Mouse (Mus musculus) cerebellum, adult 9-11 months (tissue): ENCODE measurements at regions not wholly inside any gene's neighbourhood (a gene's known extent, or its start where the extent isn't known, plus 50 kb on each side); places are given as distances from the start of the nearest gene placed in this dataset.
A peak's percentile ranks its signal among the peaks of the same experiment; 100 is the strongest.

Experiments used
- DNase-seq: peaks from one replicate; pipeline ENCODE4 v3.0.0; 2022

GRCm38 (mm10) chr13:44362293-44363005 lies 366.8 kb upstream of the Jarid2 start:
- no peak for DNase-seq

GRCm38 (mm10) chr13:44363016-44363415 lies 366.3 kb upstream of the Jarid2 start:
- no peak for DNase-seq

DNA sequence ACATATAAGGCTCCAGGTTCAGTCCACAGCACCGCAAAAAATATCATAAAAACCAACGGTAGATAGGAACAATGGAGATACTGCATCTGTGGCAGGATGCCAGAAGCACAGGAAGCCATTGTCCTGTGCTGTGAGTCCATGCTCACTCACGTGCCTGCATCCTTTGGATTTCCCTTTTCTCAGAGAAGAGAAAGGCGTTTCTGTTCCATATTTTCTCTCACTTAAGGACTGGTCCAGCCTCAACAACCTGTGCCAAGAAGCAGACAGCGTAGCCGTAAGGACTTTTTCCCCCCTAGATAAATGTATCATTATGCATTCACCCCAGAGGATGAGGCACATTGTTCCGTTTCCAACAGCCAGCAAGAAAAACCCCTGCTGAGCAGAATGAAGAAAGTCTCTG lies 360.0 kb upstream of the Jarid2 start:
- DNase-seq, result no peak

DNA sequence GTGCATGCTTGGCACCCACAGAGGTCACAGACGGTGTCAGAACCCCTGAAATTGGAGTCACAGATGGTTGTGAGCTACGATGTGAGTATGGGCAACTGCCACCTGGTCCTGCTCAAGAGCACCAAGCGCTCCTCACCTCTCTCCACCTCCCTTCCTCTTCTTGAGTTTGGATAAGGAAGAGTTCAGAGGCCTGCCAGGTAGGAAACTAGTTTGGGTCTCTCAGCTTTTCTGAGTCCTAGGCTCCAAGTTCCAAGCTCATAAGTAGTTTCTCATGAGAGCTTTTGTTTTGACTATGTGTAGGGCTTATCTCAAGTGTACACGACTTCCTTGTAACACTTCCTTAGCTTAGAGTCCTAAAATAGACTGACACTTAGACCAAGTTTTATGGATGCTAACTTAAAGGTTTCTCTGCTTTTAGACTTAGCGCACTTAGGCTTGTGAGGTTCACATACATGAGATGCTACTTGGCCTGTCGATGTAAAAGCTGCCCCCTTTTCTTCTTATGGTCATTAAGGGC lies 356.9 kb upstream of the Jarid2 start:
- no peak for DNase-seq

GRCm38 (mm10) chr13:44375476-44376159 lies 353.7 kb upstream of the Jarid2 start:
- DNase-seq, result no peak

DNA sequence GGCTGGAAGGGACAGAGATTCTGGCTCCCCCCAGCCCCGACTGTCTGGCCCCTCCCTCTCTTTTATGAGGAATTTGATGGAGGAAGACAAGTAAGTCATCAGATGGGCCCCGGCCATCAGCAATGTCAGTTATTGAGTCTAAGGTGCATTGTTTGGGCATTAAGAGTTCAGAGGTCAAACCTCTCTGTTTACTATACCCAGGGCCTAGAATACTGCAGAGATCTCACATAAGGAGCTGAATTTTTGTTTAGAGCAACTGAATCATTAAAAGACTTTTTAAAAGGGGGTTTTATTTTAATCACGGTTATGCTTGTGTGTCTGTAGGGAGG lies 353.1 kb upstream of the Jarid2 start:
- no peak for DNase-seq

DNA sequence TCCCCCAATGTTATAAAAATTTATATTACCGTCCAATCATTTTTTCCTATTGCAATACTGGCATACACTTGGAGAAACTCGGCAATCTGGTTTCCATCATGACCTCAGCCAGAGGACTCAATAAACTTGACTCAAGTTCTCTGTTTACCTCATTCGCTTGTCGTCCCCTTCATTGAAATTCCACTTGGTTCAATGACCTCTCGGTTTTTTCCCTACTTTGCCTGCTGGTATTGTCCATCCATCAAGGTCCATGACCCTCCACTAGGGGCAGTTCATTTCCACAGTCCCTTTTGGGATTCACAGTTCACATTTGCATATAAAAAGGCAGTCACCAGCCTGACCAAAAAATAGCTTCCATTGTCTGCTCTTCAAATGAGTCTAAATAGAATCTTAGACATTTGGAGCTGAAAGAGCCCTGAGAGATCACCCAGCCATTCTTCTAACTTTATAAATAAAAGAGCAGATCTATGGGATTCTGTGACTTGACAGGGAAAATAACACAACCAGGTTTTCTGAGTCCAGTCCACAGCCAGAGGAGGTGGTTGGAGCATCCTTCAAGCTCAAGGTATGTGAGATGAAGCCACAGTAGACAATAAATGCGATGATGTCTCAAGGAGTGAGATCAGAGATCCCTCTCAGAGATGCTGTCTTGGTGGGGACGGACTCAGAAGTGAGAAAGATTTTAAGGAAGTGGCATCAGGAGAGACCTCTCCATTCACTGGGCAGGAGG lies 347.4 kb upstream of the Jarid2 start:
- no peak for DNase-seq

DNA sequence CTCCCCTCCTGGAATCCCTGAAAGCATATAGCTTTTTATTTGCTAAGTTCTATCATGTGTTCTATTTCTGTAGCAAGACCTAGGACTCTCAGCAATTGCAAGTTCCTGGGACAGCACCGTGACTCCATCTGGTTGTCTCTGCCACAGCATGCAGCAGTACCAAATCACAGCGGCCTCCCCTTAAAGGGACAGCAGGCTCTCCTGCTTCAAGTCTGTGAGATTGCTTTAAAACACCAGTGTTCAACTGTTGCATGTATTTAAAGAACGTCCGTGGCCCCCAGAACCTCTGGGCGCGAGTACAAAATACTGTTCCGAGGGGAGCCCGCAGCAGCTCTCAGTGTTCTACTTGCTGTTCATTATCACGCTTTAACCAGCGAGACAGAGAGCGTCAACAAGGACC lies 346.0 kb upstream of the Jarid2 start:
- peak; percentile 30 for DNase-seq

- DNase-seq, result no peak
These were observed 342.5 kb upstream of the Jarid2 start for GRCm38 (mm10) chr13:44386767-44387166.

- no peak for DNase-seq
These were observed 339.6 kb upstream of the Jarid2 start for GRCm38 (mm10) chr13:44389696-44390095.

- DNase-seq, result no peak
These were observed 338.4 kb upstream of the Jarid2 start for GRCm38 (mm10) chr13:44390666-44391390.

- DNase-seq, result peak; percentile 52
These were observed 335.3 kb upstream of the Jarid2 start for GRCm38 (mm10) chr13:44394016-44394415.

DNA sequence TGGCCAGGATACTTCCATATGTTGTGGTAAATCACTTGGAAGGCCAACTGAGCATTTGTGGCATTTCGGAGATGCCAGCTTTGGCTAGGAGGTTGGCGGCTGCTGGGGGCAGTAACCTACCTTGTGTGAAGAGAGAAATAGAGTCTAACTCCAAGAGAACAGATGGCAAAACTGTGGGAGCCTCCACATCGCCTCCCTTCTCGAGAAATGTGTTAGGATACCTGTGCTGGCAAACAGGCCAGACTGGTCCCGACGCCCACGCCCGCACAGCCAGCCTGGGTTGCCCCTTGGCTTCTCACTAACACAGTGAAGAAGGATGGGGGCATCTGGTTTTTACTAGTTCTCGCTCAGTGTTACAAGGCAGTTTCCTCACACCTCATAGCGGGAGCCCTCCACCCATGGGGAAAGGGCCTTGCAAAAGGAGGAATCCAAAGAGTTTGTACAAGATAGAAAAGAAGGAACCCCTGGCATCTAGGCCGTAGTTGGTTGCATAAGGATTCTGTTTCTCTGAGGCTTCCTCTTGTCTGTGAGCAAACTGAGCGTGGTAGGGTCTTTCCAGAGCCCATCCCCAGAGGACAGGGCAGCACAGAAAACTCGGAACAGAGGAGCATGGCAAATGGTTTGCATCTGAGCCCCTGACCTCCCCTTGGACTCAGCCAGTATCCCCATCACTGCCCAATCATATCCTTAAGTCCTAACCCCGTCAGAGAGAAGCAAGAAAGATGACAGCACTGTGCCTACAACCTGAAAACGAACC lies 330.5 kb upstream of the Jarid2 start:
- DNase-seq, result peak; percentile 98

DNA sequence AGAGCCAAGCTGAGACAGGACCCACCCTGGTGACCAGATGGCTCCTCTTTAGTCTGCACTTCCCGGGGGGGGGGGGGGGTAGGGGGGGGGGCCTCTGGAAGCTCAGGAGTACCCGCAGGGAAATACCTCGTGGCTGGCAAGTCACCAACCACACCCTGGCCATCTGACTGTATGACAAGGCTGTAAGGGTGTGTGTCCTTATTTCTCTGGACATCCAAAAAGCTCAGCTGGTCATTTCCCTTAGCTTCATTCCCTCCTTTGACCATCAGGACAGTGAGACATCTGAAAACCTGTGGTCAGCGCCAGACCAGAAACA lies 329.9 kb upstream of the Jarid2 start:
- peak; percentile 88 for DNase-seq

- peak; percentile 70 for DNase-seq
These were observed 329.4 kb upstream of the Jarid2 start for GRCm38 (mm10) chr13:44399831-44400321.

- DNase-seq, result no peak
These were observed 325.2 kb upstream of the Jarid2 start for GRCm38 (mm10) chr13:44404010-44404575.

GRCm38 (mm10) chr13:44407307-44407706 lies 322.0 kb upstream of the Jarid2 start:
- DNase-seq, result no peak

DNA sequence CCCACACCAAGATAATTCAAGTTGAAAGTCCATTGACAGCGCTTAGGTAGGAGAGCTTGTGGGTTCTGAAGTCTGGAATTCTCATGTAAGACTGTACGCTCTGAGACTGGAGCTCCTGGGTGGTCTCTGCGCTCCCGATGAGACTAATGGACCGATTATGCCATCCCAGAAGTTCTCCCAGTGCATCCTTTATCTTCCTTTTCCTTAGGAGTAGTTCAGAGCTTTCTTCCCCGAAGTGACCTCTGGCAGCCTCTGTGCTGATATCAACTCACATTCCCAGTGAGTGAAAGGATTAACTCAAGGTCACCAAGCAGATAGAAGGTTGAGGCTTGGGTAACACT lies 320.7 kb upstream of the Jarid2 start:
- no peak for DNase-seq

DNA sequence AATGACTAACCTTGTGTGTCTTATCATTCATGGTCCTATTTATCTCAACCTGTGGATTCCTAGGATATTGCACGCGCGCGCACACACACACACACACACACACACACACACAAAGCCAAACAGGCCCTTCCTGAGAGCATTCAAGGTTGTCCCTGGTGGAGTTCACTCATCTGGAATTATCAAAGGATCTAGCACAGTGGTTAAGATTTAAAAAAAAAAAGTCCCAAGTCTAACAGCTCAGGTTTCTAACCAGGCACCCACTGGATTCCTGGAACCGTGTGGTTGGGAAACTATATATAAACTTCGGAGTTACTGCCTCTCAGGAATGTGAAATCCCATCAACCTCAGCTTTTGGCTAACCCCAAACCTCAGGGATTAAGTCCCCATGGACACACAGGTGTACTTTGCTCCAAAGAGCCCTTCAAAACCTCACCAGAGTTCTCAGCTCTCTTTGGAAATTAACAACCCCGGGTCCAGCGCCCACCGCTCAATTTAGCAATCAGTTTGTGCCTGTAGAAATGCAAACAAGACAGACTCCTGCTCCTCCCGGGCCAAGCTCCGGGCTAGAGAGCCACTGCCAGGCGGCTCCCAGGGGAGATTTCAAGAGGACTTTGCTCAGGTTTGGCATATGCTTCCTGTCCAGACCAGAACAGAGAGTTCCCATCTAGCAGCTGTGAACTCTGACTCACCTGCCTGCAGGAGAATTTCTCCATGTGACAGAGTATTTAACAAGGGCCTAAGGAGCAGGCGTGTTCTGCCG lies 320.1 kb upstream of the Jarid2 start:
- peak; percentile 59 for DNase-seq

DNA sequence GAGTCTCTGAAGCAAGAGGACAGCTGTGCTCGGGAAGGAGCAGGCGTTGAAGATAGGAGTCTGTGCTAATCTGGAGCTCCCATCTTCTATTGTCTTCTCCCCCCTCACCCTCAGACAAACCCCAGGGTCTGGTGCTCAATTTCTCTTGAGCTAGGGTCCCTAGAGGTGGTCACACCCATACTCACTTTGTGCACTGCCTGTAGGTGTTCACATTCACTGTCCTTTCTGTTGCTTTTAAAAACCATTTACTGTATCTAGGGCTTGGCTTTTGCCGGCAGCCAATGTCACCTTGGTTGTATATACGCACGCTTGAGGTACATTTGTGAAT lies 319.6 kb upstream of the Jarid2 start:
- no peak for DNase-seq

DNA sequence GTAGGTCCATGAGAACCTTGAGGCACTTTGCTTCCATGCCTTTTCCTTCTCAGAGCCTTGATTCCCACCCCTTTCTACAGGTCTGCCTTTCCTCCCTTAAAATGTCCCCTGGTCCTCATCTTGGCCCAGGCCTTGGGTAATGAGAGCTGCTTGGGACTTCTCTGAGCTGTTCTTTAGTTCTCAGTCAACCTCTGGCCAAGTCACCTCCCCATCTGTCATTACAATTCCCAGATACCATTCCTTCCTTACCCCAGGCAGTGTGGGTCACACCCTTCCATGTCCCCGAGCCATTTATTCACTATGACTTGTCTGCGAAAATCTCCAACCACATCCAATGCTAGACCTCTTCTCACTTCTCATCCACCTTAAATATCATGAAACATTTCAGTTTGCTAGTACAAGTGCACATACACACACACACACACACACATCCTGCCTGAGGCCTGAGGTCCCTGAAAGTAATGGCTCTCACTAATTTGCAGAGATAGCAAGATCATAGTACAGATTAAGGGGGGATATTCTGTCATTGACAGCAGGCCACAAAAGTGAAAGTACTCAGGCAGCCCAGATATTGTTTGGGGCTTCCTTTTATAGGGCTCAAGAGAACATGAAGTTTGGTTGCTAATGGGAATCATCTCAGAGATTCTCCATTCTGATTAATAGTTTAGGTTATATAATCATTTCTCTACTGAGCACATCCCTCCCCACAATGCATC lies 317.3 kb upstream of the Jarid2 start:
- no peak for DNase-seq
